Comparison of ENCODE assay signal across 21 mouse cellular contexts in genomic region chr7:143467714-143468113, GRCm38 (mm10). TPM values are rescaled to one million over a fixed set of nuclear protein-coding genes. Genes with fewer than 3 reads are reported as not detected.
A peak's percentile ranks its signal among the peaks of the same experiment; 100 is the strongest.
DNase-seq lines count a peak whose midpoint lies in the region; ATAC-seq and TF ChIP-seq lines count a peak whose summit lies in the region.
"Had no signal": no experiment of that assay in that cellular context is flagged by ENCODE, and none has a peak within 500 bp of the region (broad histone marks: within the 10 kb centered on the region; RNA-seq: fewer than 3 reads in every experiment).

No protein-coding gene starts in this region.

- 7% methylated on average over 6 of the region's 6 CpGs for WGBS in midbrain, embryonic 11.5 days
- WGBS in midbrain, postnatal 0 days: 7% methylated on average over 6 of the region's 6 CpGs
- 6% methylated on average over 6 of the region's 6 CpGs for WGBS in embryonic facial prominence, embryonic 13.5 days

- DNase-seq in embryo, embryonic 10.5 days (ENCODE audit: low spot score): peak; percentile 56
- DNase-seq in embryo, embryonic 10 days (ENCODE audit: low spot score): no peak
- peak; percentile 89 for DNase-seq in midbrain, embryonic 11.5 days (ENCODE audit: low spot score, missing footprints)
- no peak for DNase-seq in midbrain, postnatal 0 days (ENCODE audit: low spot score)
- DNase-seq in retina, embryonic 14.5 days (ENCODE audit: low spot score): peak; percentile 67
- DNase-seq in layer of hippocampus, postnatal 14 days (ENCODE audit: low spot score in 2 of 2): no peak
- no peak for DNase-seq in urinary bladder, adult 2 months (ENCODE audit: low spot score)
- DNase-seq: adrenal gland, postnatal 10 days; cerebellum, adult 2 months; heart, postnatal 4 days; lung, adult 2 months; lung, postnatal 36 days; thymus, postnatal 36 days had no signal

- H3K27ac ChIP-seq in midbrain, embryonic 11.5 days (ENCODE audit: low read depth, low read length): no peak overlapping the region
- H3K27ac ChIP-seq in midbrain, postnatal 0 days (ENCODE audit: low read depth, low read length): no peak overlapping the region
- no peak overlapping the region for H3K27ac ChIP-seq in embryonic facial prominence, embryonic 13.5 days
- H3K27ac ChIP-seq: kidney, embryonic 15.5 days had no signal

- no peak for TF ChIP-seq CTCF in midbrain, postnatal 0 days (IDR thresholded peaks at IDR 0.05)

- no peak overlapping the region for H3K4me3 ChIP-seq in midbrain, embryonic 11.5 days (ENCODE audit: low read depth, low read length)
- no peak overlapping the region for H3K4me3 ChIP-seq in midbrain, postnatal 0 days (ENCODE audit: low read depth, low read length)
- no peak overlapping the region for H3K4me3 ChIP-seq in embryonic facial prominence, embryonic 13.5 days
- H3K4me3 ChIP-seq: kidney, embryonic 15.5 days had no signal

- no peaks in the 10 kb centered on the region; the same call in 1 of the 2 replicates for H3K27me3 ChIP-seq in midbrain, embryonic 11.5 days (ENCODE audit: control insufficient read depth, insufficient read depth, low read length)
- H3K27me3 ChIP-seq in midbrain, postnatal 0 days (ENCODE audit: insufficient read depth, low read length): no peaks in the 10 kb centered on the region
- H3K27me3 ChIP-seq in embryonic facial prominence, embryonic 13.5 days: peaks cover 5% of the 10 kb centered on the region; the same call in 1 of the 2 replicates

- H3K36me3 ChIP-seq in midbrain, embryonic 11.5 days (ENCODE audit: control insufficient read depth, insufficient read depth, low read length): no peaks in the 10 kb centered on the region
- no peaks in the 10 kb centered on the region for H3K36me3 ChIP-seq in midbrain, postnatal 0 days (ENCODE audit: insufficient read depth, low read length)
- no peaks in the 10 kb centered on the region for H3K36me3 ChIP-seq in embryonic facial prominence, embryonic 13.5 days
- H3K36me3 ChIP-seq: kidney, embryonic 15.5 days had no signal

- H3K4me1 ChIP-seq in midbrain, embryonic 11.5 days (ENCODE audit: control insufficient read depth, insufficient read depth, low read length): peaks cover 22% of the 10 kb centered on the region
- peaks cover 3% of the 10 kb centered on the region for H3K4me1 ChIP-seq in midbrain, postnatal 0 days (ENCODE audit: insufficient read depth, low read length)
- H3K4me1 ChIP-seq in embryonic facial prominence, embryonic 13.5 days: peaks cover 52% of the 10 kb centered on the region

- peak; percentile 53 for ATAC-seq in midbrain, embryonic 11.5 days (ENCODE audit: low FRiP score)
- no peak for ATAC-seq in midbrain, postnatal 0 days (ENCODE audit: low FRiP score)
- ATAC-seq in embryonic facial prominence, embryonic 13.5 days (ENCODE audit: insufficient number of reproducible peaks, insufficient read depth, low FRiP score, low TSS enrichment, low read depth): no peak
- ATAC-seq: intestine, embryonic 16.5 days had no signal

- no peak overlapping the region for H3K4me2 ChIP-seq in midbrain, embryonic 11.5 days
- no peak overlapping the region for H3K4me2 ChIP-seq in midbrain, postnatal 0 days (ENCODE audit: low read depth, low read length, poor library complexity, severe bottlenecking)
- 0 out of 2 replicates have a peak overlapping the region, but pooled peaks have one; percentile 3 for H3K4me2 ChIP-seq in embryonic facial prominence, embryonic 13.5 days
- H3K4me2 ChIP-seq: kidney, embryonic 15.5 days; liver, embryonic 11.5 days had no signal

- H3K9ac ChIP-seq in midbrain, embryonic 11.5 days (ENCODE audit: low read length): no peak overlapping the region
- no peak overlapping the region for H3K9ac ChIP-seq in midbrain, postnatal 0 days (replicated peaks; ENCODE audit: low read length, poor library complexity, severe bottlenecking)
- H3K9ac ChIP-seq in embryonic facial prominence, embryonic 13.5 days: no peak overlapping the region
- H3K9ac ChIP-seq: kidney, embryonic 15.5 days had no signal

- H3K9me3 ChIP-seq in midbrain, embryonic 11.5 days (ENCODE audit: control insufficient read depth, low read length): no peaks in the 10 kb centered on the region
- no peaks in the 10 kb centered on the region for H3K9me3 ChIP-seq in midbrain, postnatal 0 days (ENCODE audit: low read length)
- no peaks in the 10 kb centered on the region for H3K9me3 ChIP-seq in embryonic facial prominence, embryonic 13.5 days
- H3K9me3 ChIP-seq: kidney, embryonic 15.5 days had no signal

RNA-seq across cellular contexts. Expression of gene Slc22a18, which starts 5.8 kb away (rescaled TPM):
- 0.16 and 0.30 TPM in 2 replicates for polyA plus RNA-seq in midbrain, embryonic 11.5 days (2014; fragmentation: Nextera tagmentation; extraction: Ambion mirVana)
- 0.33 and 0.47 TPM in 2 replicates for total RNA-seq in midbrain, postnatal 0 days (2014; rRNA removed)
- 0.71 and 0.86 TPM in 2 replicates for polyA plus RNA-seq in midbrain, postnatal 0 days (2015; fragmentation: Nextera tagmentation; extraction: Ambion mirVana)
- polyA plus RNA-seq in embryonic facial prominence, embryonic 13.5 days (2015; fragmentation: Nextera tagmentation; extraction: Ambion mirVana): 2.5 and 3.0 TPM in 2 replicates
- under 1 TPM; 0.21 to 0.36 TPM for total RNA-seq in layer of hippocampus, postnatal 14 days (2021)
- 17.8 and 19.0 TPM in 2 replicates for polyA plus RNA-seq in urinary bladder, adult 2 months (2012; rRNA removed)

RNA-seq across cellular contexts. Expression of gene Cdkn1c, which starts 6.9 kb away (rescaled TPM):
- 789 and 799 TPM in 2 replicates for polyA plus RNA-seq in midbrain, embryonic 11.5 days (2014; fragmentation: Nextera tagmentation; extraction: Ambion mirVana)
- 107 and 131 TPM in 2 replicates for total RNA-seq in midbrain, postnatal 0 days (2014; rRNA removed)
- 111 and 115 TPM in 2 replicates for polyA plus RNA-seq in midbrain, postnatal 0 days (2015; fragmentation: Nextera tagmentation; extraction: Ambion mirVana)
- 873 and 944 TPM in 2 replicates for polyA plus RNA-seq in embryonic facial prominence, embryonic 13.5 days (2015; fragmentation: Nextera tagmentation; extraction: Ambion mirVana)
- total RNA-seq in layer of hippocampus, postnatal 14 days (2021): 10 to 100 TPM in 1 of 2 experiments, 1 to 10 TPM in 1; 9.7 to 14.5 TPM
- 17.5 TPM in 2 replicates for polyA plus RNA-seq in urinary bladder, adult 2 months (2012; rRNA removed)

RNA-seq across cellular contexts. Expression of gene Phlda2, which starts 35.2 kb away (rescaled TPM):
- polyA plus RNA-seq in midbrain, embryonic 11.5 days (2014; fragmentation: Nextera tagmentation; extraction: Ambion mirVana): 0.37 and 0.54 TPM in 2 replicates
- 10.0 TPM in 1 of 2 replicates, not detected in the other for total RNA-seq in midbrain, postnatal 0 days (2014; rRNA removed)
- 0.51 TPM in 1 of 2 replicates, not detected in the other for polyA plus RNA-seq in midbrain, postnatal 0 days (2015; fragmentation: Nextera tagmentation; extraction: Ambion mirVana)
- 7.0 and 8.5 TPM in 2 replicates for polyA plus RNA-seq in embryonic facial prominence, embryonic 13.5 days (2015; fragmentation: Nextera tagmentation; extraction: Ambion mirVana)
- total RNA-seq in layer of hippocampus, postnatal 14 days (2021): not detected
- 25.1 and 28.0 TPM in 2 replicates for polyA plus RNA-seq in urinary bladder, adult 2 months (2012; rRNA removed)
- total RNA-seq: gastrocnemius, adult 18-20 months; granulocyte monocyte progenitor cell, adult 5-6 weeks; heart, postnatal 4 days; layer of hippocampus, postnatal 25 days; left cerebral cortex, postnatal 36 days had no signal
- polyA plus RNA-seq: cerebellum, adult 2 months had no signal

Comparison
In these comparisons a context has a peak if more than half of its experiments do, and no peak if none do; other contexts are left out.
1. DNase-seq: peak in embryo, embryonic 10.5 days (single experiment), midbrain, embryonic 11.5 days (single experiment) and retina, embryonic 14.5 days (single experiment); none in embryo, embryonic 10 days (single experiment), midbrain, postnatal 0 days (single experiment), layer of hippocampus, postnatal 14 days (0 of 2) and urinary bladder, adult 2 months (single experiment).